Mouse (Mus musculus): ENCODE data around the gene Klf3. TPM values are rescaled to one million over a fixed set of nuclear protein-coding genes. Genes with fewer than 3 reads are reported as not detected.

The Klf3 gene
- polyA plus RNA-seq, 1 experiment: 75.2 TPM

DNA sequence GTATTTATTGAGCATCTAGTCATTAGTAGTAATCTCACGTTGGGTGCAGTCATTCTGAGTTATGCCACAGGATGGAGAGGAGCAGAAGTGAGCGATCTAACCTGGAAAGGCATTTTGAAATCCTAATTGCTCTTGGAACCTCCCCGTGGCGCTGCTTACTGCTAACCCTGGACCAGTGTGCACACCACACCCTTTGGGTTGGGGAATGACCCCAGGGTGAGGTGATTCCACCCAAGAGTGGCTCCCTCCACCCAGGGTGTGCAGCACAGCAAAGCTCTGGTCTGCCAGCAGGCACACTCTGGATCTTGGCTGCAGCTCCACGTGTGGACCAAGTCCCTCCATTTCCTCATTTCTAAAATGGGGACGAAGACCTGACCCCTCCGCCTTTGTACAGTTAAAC lies 6.1 kb downstream of the Klf3 start:
- peaks cover 5% of the 10 kb centered on the region for H3K36me3 ChIP-seq (ENCODE audit: control insufficient read depth, insufficient read depth, low read length)
- no peak for DNase-seq (ENCODE audit: low read depth in 1 of 2, low spot score in 2 of 2)
- TF ChIP-seq CTCF (IDR thresholded peaks at IDR 0.05; ENCODE audit: extremely low read depth, insufficient read depth, insufficient read length, insufficient replicate concordance) (no peak), POLR2A (IDR thresholded peaks at IDR 0.05; ENCODE audit: low read depth, low read length) (no peak)
- WGBS: 65% methylated on average over 7 of the region's 7 CpGs
- H3K27me3 ChIP-seq (ENCODE audit: control insufficient read depth, insufficient read depth, low read length): no peaks in the 10 kb centered on the region
- H3K27ac ChIP-seq (ENCODE audit: insufficient read depth, low read length): peak overlapping the region; percentile 7; the same call in 1 of the 2 replicates
- no peak overlapping the region for H3K4me3 ChIP-seq (ENCODE audit: extremely low read depth, insufficient read depth, insufficient read length)
- peaks cover 39% of the 10 kb centered on the region for H3K4me1 ChIP-seq (ENCODE audit: control insufficient read depth, insufficient read depth, insufficient read length)

DNA sequence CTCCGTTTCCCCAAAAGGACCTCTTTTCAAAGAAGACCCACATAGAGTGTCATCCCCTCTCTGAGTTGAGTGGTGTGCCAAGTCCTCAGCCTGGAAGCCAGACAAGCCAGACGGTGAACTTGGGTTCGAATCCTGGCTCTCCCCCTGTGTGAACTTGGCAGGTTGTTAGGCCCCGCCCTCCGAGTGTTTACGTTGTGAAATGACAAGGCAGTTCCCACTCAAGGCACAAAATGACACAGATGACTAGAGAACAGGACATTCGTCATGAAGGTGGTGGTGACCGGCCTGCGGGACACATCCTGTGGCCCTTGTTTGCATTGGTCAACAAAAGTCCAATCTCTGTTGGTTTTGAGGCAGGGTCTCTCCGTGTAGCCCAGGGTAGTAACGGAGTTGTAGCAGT lies 6.7 kb downstream of the Klf3 start:
- H3K27me3 ChIP-seq (ENCODE audit: control insufficient read depth, insufficient read depth, low read length): no peaks in the 10 kb centered on the region
- H3K27ac ChIP-seq (ENCODE audit: insufficient read depth, low read length): peak overlapping the region; percentile 91
- peaks cover 40% of the 10 kb centered on the region for H3K4me1 ChIP-seq (ENCODE audit: control insufficient read depth, insufficient read depth, insufficient read length)
- no peak for DNase-seq (ENCODE audit: low read depth in 1 of 2, low spot score in 2 of 2)
- no peak overlapping the region for H3K4me3 ChIP-seq (ENCODE audit: extremely low read depth, insufficient read depth, insufficient read length)
- TF ChIP-seq CTCF (IDR thresholded peaks at IDR 0.05; ENCODE audit: extremely low read depth, insufficient read depth, insufficient read length, insufficient replicate concordance) (no peak), POLR2A (IDR thresholded peaks at IDR 0.05; ENCODE audit: low read depth, low read length) (no peak)
- H3K36me3 ChIP-seq (ENCODE audit: control insufficient read depth, insufficient read depth, low read length): peaks cover 5% of the 10 kb centered on the region
- WGBS: 78% methylated on average over 11 of the region's 11 CpGs

DNA sequence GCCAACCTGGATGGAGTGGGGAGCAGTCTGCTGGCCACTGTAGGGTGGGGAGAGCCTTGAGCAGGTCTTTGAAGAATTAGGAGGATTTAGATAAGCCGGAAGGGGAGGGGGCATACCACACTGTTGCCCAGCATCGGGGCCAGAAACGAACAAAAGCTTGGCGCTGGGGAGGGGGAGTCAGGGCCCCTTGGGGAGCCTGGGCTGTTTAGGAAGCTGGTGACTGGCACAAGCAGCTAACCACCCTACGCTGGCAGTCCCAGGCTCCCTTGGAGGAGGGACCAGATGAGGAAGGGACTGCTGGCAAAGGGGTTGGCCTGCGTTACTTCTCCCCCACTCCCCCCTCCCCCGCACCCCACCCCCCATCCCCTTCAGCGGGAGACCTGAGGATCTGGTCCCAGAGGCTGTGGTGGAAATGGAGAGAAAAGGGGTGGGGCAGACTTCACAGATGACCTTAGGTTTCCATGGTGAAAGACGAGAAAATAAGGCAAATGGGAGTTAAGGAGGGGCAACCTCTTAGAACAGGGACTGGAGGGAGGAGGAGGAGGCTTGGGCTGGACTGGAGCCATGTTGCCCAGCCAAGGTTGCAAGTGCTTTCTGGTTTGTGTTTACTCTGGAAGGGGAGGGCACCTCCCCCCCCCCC lies 7.8 kb downstream of the Klf3 start:
- Histone ChIP-seq H3K4me1 (ENCODE audit: control insufficient read depth, insufficient read depth, insufficient read length) (peaks cover 40% of the 10 kb centered on the region), H3K4me3 (ENCODE audit: extremely low read depth, insufficient read depth, insufficient read length) (no peak overlapping the region), H3K27ac (ENCODE audit: insufficient read depth, low read length) (peak overlapping the region; percentile 91), H3K27me3 (ENCODE audit: control insufficient read depth, insufficient read depth, low read length) (no peaks in the 10 kb centered on the region), H3K36me3 (ENCODE audit: control insufficient read depth, insufficient read depth, low read length) (peaks cover 7% of the 10 kb centered on the region)
- no peak for TF ChIP-seq CTCF (IDR thresholded peaks at IDR 0.05; ENCODE audit: extremely low read depth, insufficient read depth, insufficient read length, insufficient replicate concordance)
- no peak for TF ChIP-seq POLR2A (IDR thresholded peaks at IDR 0.05; ENCODE audit: low read depth, low read length)
- no peak for DNase-seq (ENCODE audit: low read depth in 1 of 2, low spot score in 2 of 2)
- 36% methylated on average over 9 of the region's 9 CpGs for WGBS

DNA sequence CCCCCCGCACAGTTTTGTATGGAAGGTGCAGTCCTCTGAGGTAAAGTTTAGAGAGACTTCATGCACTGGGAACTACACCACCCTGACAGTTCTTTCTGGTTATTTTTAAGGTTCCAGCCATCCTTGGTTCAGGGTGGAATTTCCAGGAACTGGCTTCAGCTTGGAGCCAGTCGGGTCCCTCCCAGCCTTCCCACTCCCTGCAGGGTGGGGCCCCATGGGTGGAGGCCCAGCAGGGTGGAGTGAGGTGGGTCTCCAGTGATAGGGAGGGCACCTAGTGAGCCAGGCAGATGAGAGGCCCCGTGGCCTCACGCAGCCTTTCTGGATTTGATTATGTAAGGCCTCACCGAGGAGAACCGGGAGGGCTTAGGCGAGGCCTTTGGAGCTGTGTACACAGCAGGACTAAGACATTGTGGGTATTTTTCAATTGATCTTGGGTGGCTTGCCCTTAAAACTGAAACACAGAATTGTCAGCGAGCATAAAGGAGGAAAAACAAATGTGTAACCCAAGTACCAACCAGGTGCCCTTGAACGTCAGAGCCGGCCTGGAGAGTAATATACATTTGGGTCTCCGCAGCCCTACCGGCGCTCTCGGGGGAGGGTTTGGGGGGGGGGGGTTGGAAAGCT lies 8.4 kb downstream of the Klf3 start:
- H3K27ac ChIP-seq (ENCODE audit: insufficient read depth, low read length): peak overlapping the region; percentile 91
- H3K36me3 ChIP-seq (ENCODE audit: control insufficient read depth, insufficient read depth, low read length): peaks cover 8% of the 10 kb centered on the region
- DNase-seq (ENCODE audit: low read depth in 1 of 2, low spot score in 2 of 2): no peak
- peaks cover 37% of the 10 kb centered on the region for H3K4me1 ChIP-seq (ENCODE audit: control insufficient read depth, insufficient read depth, insufficient read length)
- H3K4me3 ChIP-seq (ENCODE audit: extremely low read depth, insufficient read depth, insufficient read length): peak overlapping the region; percentile 59
- H3K27me3 ChIP-seq (ENCODE audit: control insufficient read depth, insufficient read depth, low read length): no peaks in the 10 kb centered on the region
- 11% methylated on average over 14 of the region's 14 CpGs for WGBS
- TF ChIP-seq POLR2A (IDR thresholded peaks at IDR 0.05; ENCODE audit: low read depth, low read length) (no peak), CTCF (IDR thresholded peaks at IDR 0.05; ENCODE audit: extremely low read depth, insufficient read depth, insufficient read length, insufficient replicate concordance) (no peak)

DNA sequence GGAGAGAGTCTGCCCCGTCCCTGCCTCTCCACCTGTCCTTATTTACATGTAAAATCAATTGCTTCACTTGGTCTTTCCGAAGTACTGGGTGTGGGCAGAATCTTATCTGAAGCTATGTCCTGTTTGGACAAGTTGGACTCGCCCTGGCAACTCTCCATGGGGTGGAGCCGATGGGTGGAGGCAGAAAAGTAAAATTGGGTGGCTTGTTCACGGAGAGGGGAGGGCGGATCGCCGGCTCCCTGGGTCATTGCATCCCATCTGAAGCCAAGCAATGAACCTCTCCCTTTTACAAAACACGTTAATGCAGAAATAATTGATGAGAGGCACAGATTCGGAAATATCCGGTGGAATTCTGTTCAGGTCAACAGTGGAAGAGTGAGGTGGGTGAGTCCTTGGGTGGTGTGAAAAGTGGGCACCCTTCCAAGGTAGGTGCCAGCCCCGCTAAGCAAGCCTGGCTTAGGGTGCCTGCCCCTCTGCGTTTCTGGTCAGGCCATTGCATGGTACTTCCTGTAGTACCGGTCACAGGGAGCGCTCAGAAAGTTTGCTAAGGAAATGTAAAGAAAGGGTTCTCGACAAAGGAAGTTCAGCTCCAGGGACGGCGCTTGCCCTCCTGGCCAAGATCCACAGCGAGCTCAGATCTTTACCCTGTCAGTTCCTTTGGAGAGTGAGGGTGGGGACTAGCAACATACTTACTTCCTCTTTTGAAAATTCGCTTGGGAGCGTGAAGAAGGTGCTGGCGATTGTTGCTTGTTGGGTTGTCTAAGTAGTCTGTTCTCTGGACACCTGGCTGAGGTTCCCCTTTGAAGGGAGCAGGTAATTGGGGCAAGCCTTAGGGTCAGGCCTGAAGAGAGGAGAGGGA lies 9.2 kb downstream of the Klf3 start:
- H3K4me3 ChIP-seq (ENCODE audit: extremely low read depth, insufficient read depth, insufficient read length): peak overlapping the region; percentile 59
- H3K27me3 ChIP-seq (ENCODE audit: control insufficient read depth, insufficient read depth, low read length): no peaks in the 10 kb centered on the region
- TF ChIP-seq POLR2A (IDR thresholded peaks at IDR 0.05; ENCODE audit: low read depth, low read length) (no peak), CTCF (IDR thresholded peaks at IDR 0.05; ENCODE audit: extremely low read depth, insufficient read depth, insufficient read length, insufficient replicate concordance) (no peak)
- H3K36me3 ChIP-seq (ENCODE audit: control insufficient read depth, insufficient read depth, low read length): peaks cover 15% of the 10 kb centered on the region
- H3K4me1 ChIP-seq (ENCODE audit: control insufficient read depth, insufficient read depth, insufficient read length): peaks cover 37% of the 10 kb centered on the region
- H3K27ac ChIP-seq (ENCODE audit: insufficient read depth, low read length): peak overlapping the region; percentile 91
- DNase-seq (ENCODE audit: low read depth in 1 of 2, low spot score in 2 of 2): peak in 1 of 2 experiments; percentile 49
- WGBS: under 1% methylated on average over 22 of the region's 22 CpGs

DNA sequence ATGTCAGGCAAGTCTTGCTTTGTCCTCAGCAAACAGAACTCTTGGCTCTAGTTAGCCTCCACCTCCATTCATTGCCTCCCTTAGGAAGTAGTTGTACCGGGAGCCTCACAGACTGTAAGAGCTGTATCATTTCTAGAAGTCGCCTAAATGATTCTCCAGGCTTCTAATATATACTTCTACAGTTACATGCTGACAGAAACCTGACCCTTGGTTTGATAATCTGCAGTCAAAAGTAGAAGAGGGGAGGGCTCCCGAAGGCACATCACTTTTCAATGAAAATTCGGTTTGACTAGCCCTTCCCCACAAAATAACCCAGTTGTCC lies 9.8 kb downstream of the Klf3 start:
- TF ChIP-seq CTCF (IDR thresholded peaks at IDR 0.05; ENCODE audit: extremely low read depth, insufficient read depth, insufficient read length, insufficient replicate concordance) (no peak), POLR2A (IDR thresholded peaks at IDR 0.05; ENCODE audit: low read depth, low read length) (no peak)
- 3% methylated on average over 4 of the region's 4 CpGs for WGBS
- H3K27ac ChIP-seq (ENCODE audit: insufficient read depth, low read length): peak overlapping the region; percentile 91
- no peaks in the 10 kb centered on the region for H3K27me3 ChIP-seq (ENCODE audit: control insufficient read depth, insufficient read depth, low read length)
- no peak for DNase-seq (ENCODE audit: low read depth in 1 of 2, low spot score in 2 of 2)
- peak overlapping the region; percentile 59 for H3K4me3 ChIP-seq (ENCODE audit: extremely low read depth, insufficient read depth, insufficient read length)
- peaks cover 16% of the 10 kb centered on the region for H3K36me3 ChIP-seq (ENCODE audit: control insufficient read depth, insufficient read depth, low read length)
- H3K4me1 ChIP-seq (ENCODE audit: control insufficient read depth, insufficient read depth, insufficient read length): peaks cover 36% of the 10 kb centered on the region

Data from spleen, adult 2 months (tissue).